Mouse (Mus musculus): ENCODE data around the gene Ttc22.

The Ttc22 gene

GRCm38 (mm10) chr4:106600770-106601169 lies 21.5 kb upstream of the Ttc22 start:
- H3K36me3 ChIP-seq (ENCODE audit: control insufficient read depth, insufficient read depth, low read length, poor library complexity, severe bottlenecking): no peaks in the 10 kb centered on the region
- DNase-seq (ENCODE audit: low read depth, low spot score): no peak
- H3K27me3 ChIP-seq (ENCODE audit: control insufficient read depth, insufficient read depth, low read length, poor library complexity, severe bottlenecking): no peaks in the 10 kb centered on the region

GRCm38 (mm10) chr4:106606639-106607554 lies 15.3 kb upstream of the Ttc22 start:
- no peaks in the 10 kb centered on the region for H3K27me3 ChIP-seq (ENCODE audit: control insufficient read depth, insufficient read depth, low read length, poor library complexity, severe bottlenecking)
- DNase-seq (ENCODE audit: low read depth, low spot score): no peak
- no peaks in the 10 kb centered on the region for H3K36me3 ChIP-seq (ENCODE audit: control insufficient read depth, insufficient read depth, low read length, poor library complexity, severe bottlenecking)

GRCm38 (mm10) chr4:106607905-106608304 lies 14.3 kb upstream of the Ttc22 start:
- no peaks in the 10 kb centered on the region for H3K36me3 ChIP-seq (ENCODE audit: control insufficient read depth, insufficient read depth, low read length, poor library complexity, severe bottlenecking)
- DNase-seq (ENCODE audit: low read depth, low spot score): no peak
- H3K27me3 ChIP-seq (ENCODE audit: control insufficient read depth, insufficient read depth, low read length, poor library complexity, severe bottlenecking): no peaks in the 10 kb centered on the region

DNA sequence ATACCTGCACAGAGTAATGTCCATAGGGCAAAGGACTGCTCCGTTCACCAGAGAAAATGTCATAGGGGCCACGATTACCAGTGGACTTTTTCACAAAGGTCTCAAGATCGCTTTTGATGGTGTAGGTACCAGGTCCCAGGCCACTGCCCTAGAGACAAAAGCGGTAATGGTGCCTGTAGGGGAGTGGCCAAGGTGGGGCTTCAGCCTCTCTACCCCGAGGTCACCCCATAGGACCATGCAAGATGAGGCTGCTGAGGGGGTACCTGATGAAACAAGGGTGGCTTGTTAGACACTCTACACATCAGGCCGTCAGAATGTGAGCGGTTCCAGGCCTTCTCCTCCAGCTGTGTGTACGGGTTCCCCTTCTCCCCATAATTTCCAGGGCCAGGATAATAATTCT lies 9.1 kb upstream of the Ttc22 start:
- no peak for DNase-seq (ENCODE audit: low read depth, low spot score)
- Histone ChIP-seq H3K36me3 (ENCODE audit: control insufficient read depth, insufficient read depth, low read length, poor library complexity, severe bottlenecking) (no peaks in the 10 kb centered on the region), H3K27me3 (ENCODE audit: control insufficient read depth, insufficient read depth, low read length, poor library complexity, severe bottlenecking) (no peaks in the 10 kb centered on the region; the same call in 1 of the 2 replicates)

GRCm38 (mm10) chr4:106613560-106613959 lies 8.7 kb upstream of the Ttc22 start:
- Histone ChIP-seq H3K36me3 (ENCODE audit: control insufficient read depth, insufficient read depth, low read length, poor library complexity, severe bottlenecking) (no peaks in the 10 kb centered on the region), H3K27me3 (ENCODE audit: control insufficient read depth, insufficient read depth, low read length, poor library complexity, severe bottlenecking) (no peaks in the 10 kb centered on the region; the same call in 1 of the 2 replicates)
- no peak for DNase-seq (ENCODE audit: low read depth, low spot score)

DNA sequence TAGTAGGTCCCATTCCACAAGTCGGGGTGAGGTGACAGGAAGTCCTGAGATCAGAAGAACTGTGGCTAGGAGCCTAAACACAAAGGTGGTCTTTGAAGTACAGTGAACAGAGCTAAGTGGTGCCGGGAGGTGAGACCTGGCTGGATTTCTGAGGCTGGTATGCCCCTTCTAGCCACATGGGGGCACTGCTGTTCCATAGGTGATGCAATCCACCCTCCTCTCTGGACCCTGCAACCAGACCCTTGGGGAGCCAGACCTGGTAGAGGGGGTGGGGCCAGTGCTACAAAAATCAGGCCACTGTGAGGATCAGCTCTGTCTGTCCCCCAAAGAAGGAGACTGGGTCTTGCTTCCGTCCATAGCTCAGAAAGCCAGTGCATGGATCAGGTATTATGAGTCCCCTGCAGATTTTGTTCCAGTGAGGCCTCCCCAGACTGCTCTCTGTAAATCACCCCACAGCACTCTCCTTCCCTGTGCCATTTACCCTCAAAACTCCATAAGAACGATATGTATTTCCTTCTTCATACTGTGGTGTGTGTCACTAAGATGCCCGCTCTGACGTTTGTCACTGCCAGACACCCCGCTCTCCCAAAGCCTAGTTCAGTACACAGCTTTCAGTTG lies 7.9 kb upstream of the Ttc22 start:
- peak; percentile 65 for DNase-seq (ENCODE audit: low read depth, low spot score)
- no peaks in the 10 kb centered on the region; the same call in 1 of the 2 replicates for H3K27me3 ChIP-seq (ENCODE audit: control insufficient read depth, insufficient read depth, low read length, poor library complexity, severe bottlenecking)
- no peaks in the 10 kb centered on the region for H3K36me3 ChIP-seq (ENCODE audit: control insufficient read depth, insufficient read depth, low read length, poor library complexity, severe bottlenecking)

DNA sequence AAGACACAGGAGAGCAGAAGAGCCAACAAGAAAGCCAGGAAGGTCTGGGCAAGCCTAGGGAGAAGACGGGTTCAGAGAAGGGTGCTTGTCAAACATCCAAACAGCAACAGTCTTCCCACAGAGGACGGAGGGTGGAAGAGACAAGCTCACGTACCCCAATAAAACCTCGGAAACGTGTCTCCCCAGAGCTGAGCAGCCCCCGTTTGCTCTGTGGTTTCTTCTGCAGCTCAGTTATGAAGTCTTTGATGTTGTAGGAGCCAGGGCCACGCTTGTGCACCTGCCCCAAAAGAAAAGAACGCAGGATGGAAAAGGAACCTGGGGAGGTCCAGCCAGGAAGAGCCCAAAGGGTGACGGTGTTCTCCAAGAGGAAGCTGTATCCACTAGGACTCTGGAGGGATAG lies 7.4 kb upstream of the Ttc22 start:
- no peak for DNase-seq (ENCODE audit: low read depth, low spot score)
- no peaks in the 10 kb centered on the region; the same call in 1 of the 2 replicates for H3K27me3 ChIP-seq (ENCODE audit: control insufficient read depth, insufficient read depth, low read length, poor library complexity, severe bottlenecking)
- no peaks in the 10 kb centered on the region for H3K36me3 ChIP-seq (ENCODE audit: control insufficient read depth, insufficient read depth, low read length, poor library complexity, severe bottlenecking)

DNA sequence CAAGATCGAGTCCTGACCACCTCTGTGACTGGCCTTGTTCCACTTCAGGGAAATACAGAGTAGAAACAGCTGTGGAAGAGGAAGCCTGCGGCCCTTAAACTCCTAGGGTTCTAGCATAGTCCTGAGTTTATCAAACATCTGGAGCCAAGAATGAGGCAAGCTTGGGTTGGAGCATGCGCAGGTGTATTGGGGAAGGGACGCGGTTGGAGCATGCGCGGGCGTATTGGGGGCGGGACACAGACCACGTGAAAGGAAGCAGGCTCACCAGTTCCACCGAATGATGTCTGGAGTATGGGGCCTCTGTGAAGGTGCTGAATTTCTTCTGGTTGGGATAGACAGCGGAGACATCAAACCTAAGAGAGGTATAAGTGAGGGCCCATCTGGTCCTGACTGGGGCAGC lies 6.6 kb upstream of the Ttc22 start:
- Histone ChIP-seq H3K27me3 (ENCODE audit: control insufficient read depth, insufficient read depth, low read length, poor library complexity, severe bottlenecking) (no peaks in the 10 kb centered on the region; the same call in 1 of the 2 replicates), H3K36me3 (ENCODE audit: control insufficient read depth, insufficient read depth, low read length, poor library complexity, severe bottlenecking) (no peaks in the 10 kb centered on the region)
- DNase-seq (ENCODE audit: low read depth, low spot score): no peak

- no peak for DNase-seq (ENCODE audit: low read depth, low spot score)
- Histone ChIP-seq H3K27me3 (ENCODE audit: control insufficient read depth, insufficient read depth, low read length, poor library complexity, severe bottlenecking) (no peaks in the 10 kb centered on the region; the same call in 1 of the 2 replicates), H3K36me3 (ENCODE audit: control insufficient read depth, insufficient read depth, low read length, poor library complexity, severe bottlenecking) (no peaks in the 10 kb centered on the region)
Observed at GRCm38 (mm10) chr4:106617056-106617455, 5.2 kb upstream of the Ttc22 start, which contains the start of gene Lexm. TSS of gene Lexm (minus strand) at chr4:106617241.

DNA sequence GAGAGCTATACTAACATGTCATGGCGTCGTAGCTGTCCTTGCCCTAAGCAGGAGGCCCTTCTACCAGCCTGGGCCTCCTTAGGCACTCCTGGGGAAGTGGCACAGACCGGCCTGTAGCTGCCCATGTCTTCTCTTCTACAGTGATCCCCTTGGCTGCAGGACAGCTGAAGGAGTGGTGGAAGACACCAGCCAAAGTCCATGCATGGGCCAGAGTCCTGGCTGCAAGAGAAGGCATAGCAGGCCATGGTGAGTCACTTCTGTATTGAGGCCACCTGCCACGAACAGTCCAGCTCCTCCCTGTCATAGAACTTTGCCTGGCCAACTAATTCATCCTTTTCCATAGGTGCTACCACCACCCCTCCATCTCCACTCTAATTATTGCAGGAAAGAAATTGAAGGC lies 3.3 kb upstream of the Ttc22 start:
- H3K27me3 ChIP-seq (ENCODE audit: control insufficient read depth, insufficient read depth, low read length, poor library complexity, severe bottlenecking): no peaks in the 10 kb centered on the region; the same call in 1 of the 2 replicates
- no peak for DNase-seq (ENCODE audit: low read depth, low spot score)
- no peaks in the 10 kb centered on the region for H3K36me3 ChIP-seq (ENCODE audit: control insufficient read depth, insufficient read depth, low read length, poor library complexity, severe bottlenecking)

DNA sequence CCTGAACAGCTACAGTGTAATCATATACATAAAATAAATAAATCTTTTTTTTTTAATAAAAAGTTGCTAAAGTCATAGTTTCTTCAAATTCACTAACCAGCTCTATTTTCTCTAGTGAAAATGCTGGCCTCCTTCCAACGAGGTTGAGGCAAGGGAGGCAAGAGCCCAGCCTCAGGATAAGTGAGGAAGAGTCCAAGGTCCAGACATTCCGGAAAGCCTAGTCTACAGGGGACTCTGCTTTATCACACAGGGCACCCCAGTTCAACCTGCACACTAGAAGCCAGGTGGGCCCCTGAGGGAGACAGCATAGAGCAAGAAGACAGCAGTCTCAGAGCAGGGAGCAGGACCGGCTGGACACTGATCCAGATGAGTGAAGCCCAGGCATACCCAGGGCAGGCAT lies 804 bp upstream of the Ttc22 start:
- no peaks in the 10 kb centered on the region for H3K36me3 ChIP-seq (ENCODE audit: control insufficient read depth, insufficient read depth, low read length, poor library complexity, severe bottlenecking)
- DNase-seq (ENCODE audit: low read depth, low spot score): no peak
- no peaks in the 10 kb centered on the region; the same call in 1 of the 2 replicates for H3K27me3 ChIP-seq (ENCODE audit: control insufficient read depth, insufficient read depth, low read length, poor library complexity, severe bottlenecking)

DNA sequence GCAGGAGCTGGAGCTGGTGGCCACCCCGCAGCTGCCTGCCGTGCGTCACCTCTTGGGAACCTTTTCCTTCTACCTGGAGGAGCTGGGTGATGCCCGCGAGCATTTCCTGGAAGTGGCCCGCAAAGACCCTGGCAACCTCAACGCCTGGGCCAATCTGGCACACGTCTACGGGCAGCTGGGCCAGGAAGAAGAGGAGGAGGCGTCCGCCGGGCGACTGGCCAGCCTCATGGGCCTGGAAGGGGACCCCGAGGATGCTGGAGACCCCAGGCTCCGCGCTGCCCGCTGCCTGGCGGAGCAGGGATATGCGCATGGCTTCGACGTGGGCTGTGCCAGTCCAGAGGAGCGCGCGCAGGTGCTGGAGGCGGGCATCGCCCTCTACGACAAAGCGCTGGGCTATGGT lies 480 bp downstream of the Ttc22 start:
- no peak for DNase-seq (ENCODE audit: low read depth, low spot score)
- H3K27me3 ChIP-seq (ENCODE audit: control insufficient read depth, insufficient read depth, low read length, poor library complexity, severe bottlenecking): no peaks in the 10 kb centered on the region
- no peaks in the 10 kb centered on the region for H3K36me3 ChIP-seq (ENCODE audit: control insufficient read depth, insufficient read depth, low read length, poor library complexity, severe bottlenecking)

DNA sequence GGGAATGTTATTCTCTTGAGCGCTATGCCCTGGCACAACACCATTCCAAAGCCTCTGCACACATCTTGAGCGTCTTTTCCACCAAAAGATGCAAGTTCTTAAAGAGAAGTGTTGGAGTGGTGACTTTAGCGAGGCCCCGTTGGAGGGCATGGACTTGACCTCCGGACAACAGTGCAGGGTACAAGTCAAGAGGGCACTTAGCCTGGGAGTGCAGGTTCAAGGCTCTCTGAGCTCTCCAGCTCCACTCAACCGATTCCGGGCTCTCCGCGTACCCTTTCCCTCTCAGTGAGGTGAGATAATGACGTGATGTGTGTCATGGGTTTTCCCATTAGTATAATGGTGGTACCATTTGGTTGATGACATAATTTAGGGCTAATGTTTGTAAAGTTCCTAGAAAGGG lies 2.0 kb downstream of the Ttc22 start:
- Histone ChIP-seq H3K27me3 (ENCODE audit: control insufficient read depth, insufficient read depth, low read length, poor library complexity, severe bottlenecking) (no peaks in the 10 kb centered on the region), H3K36me3 (ENCODE audit: control insufficient read depth, insufficient read depth, low read length, poor library complexity, severe bottlenecking) (no peaks in the 10 kb centered on the region)
- no peak for DNase-seq (ENCODE audit: low read depth, low spot score)

GRCm38 (mm10) chr4:106627809-106628208 lies 5.6 kb downstream of the Ttc22 start:
- H3K27me3 ChIP-seq (ENCODE audit: control insufficient read depth, insufficient read depth, low read length, poor library complexity, severe bottlenecking): no peaks in the 10 kb centered on the region
- H3K36me3 ChIP-seq (ENCODE audit: control insufficient read depth, insufficient read depth, low read length, poor library complexity, severe bottlenecking): no peaks in the 10 kb centered on the region
- DNase-seq (ENCODE audit: low read depth, low spot score): no peak

DNA sequence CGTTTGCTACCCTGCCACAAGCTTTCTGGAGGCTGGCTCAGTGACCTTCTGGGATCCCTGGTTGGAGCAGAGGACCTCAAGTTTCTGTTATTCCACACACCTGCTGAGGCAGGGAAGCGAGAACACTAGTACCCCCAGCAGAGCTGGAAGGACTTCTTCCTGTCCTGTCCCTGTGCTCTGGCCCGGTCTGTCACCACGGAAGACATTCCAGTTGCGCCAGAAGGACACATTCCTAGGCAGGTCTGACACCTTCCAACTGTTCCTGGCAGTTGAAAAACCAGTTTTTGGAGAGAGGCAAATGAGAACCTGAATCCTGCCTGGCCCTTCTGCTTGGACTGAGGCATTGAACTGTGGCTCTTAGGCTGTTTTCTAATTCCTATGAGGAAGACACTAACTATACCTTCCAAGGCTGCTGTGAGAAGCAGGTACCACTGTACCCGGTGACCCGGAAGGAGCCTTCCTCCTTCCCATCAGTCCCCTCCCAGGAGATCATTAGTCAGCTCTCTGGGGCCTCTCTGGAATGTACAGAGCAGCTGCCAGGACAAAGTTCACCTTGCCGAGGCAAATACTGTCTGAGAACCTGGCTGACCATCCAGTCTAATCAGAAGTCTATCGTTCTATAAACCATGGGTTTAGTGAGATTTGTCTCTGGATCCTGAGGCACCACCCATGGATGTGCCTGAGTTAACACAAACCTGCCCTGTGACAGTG lies 6.6 kb downstream of the Ttc22 start:
- Histone ChIP-seq H3K27me3 (ENCODE audit: control insufficient read depth, insufficient read depth, low read length, poor library complexity, severe bottlenecking) (no peaks in the 10 kb centered on the region), H3K36me3 (ENCODE audit: control insufficient read depth, insufficient read depth, low read length, poor library complexity, severe bottlenecking) (no peaks in the 10 kb centered on the region)
- DNase-seq (ENCODE audit: low read depth, low spot score): no peak
